Mouse (Mus musculus) myocyte (in vitro differentiated cells): Measurements from ENCODE around the gene Zfp982. TPM values are rescaled to one million over a fixed set of nuclear protein-coding genes. Genes with fewer than 3 reads are reported as not detected.

Source experiments
- H3K27me3 ChIP-seq: one replicate; pipeline ENCODE4 v1.6.1; 2011; ENCODE audit not compliant: control insufficient read depth, insufficient read depth, insufficient read length
- H3K36me3 ChIP-seq: one replicate; pipeline ENCODE4 v1.6.1; 2011; ENCODE audit not compliant: control insufficient read depth, insufficient read depth
- H3K4me2 ChIP-seq: one replicate; pipeline ENCODE4 v1.6.1; 2011; ENCODE audit warnings: low read depth, control low read depth
- H3K4me3 ChIP-seq: one replicate; pipeline ENCODE4 v1.5.1; 2011; ENCODE audit warnings: mild to moderate bottlenecking, control low read depth, moderate library complexity
- H3K79me2 ChIP-seq: one replicate; pipeline ENCODE4 v1.6.1; 2011; ENCODE audit not compliant: control insufficient read depth, insufficient read depth
- H3ac ChIP-seq: one replicate; pipeline ENCODE4 v1.6.1; 2011; ENCODE audit not compliant: control insufficient read depth, insufficient read length
- CEBPB ChIP-seq: IDR thresholded peaks from 2 replicates; pipeline ENCODE4 v1.6.1; 2011; ENCODE audit warnings: mild to moderate bottlenecking, moderate library complexity; ENCODE audit not compliant: poor library complexity, insufficient read depth, severe bottlenecking
- E2F4 ChIP-seq: IDR thresholded peaks from one replicate; pipeline ENCODE4 v1.6.1; 2011; ENCODE audit warnings: mild to moderate bottlenecking, control low read depth, moderate library complexity; ENCODE audit not compliant: insufficient read depth
- MAX ChIP-seq: IDR thresholded peaks from one replicate; pipeline ENCODE4 v1.6.1; 2011; ENCODE audit warnings: low read depth, mild to moderate bottlenecking, control low read depth
- MYOD1 ChIP-seq, 3 experiments: IDR thresholded peaks; one replicate each; pipeline ENCODE4 v1.6.1; 2011; ENCODE audit warnings: control low read depth in 2 of 3, low read depth in 2 of 3, mild to moderate bottlenecking in 2 of 3, moderate library complexity in 1 of 3; ENCODE audit not compliant: insufficient read length in 2 of 3, control insufficient read depth in 1 of 3
- MYOG ChIP-seq, 3 experiments: IDR thresholded peaks; one replicate each; pipeline ENCODE4 v1.6.1; 2011; ENCODE audit warnings: control low read depth in 2 of 3, low read depth in 2 of 3, mild to moderate bottlenecking in 2 of 3; ENCODE audit not compliant: insufficient read length in 2 of 3, control insufficient read depth in 1 of 3, insufficient read depth in 1 of 3
- POLR2A ChIP-seq: IDR thresholded peaks from one replicate; pipeline ENCODE4 v1.6.1; 2011; ENCODE audit warnings: low read depth, mild to moderate bottlenecking, control low read depth, moderate library complexity; ENCODE audit not compliant: insufficient read length
- POLR2AphosphoS2 ChIP-seq: IDR thresholded peaks from one replicate; pipeline ENCODE4 v1.6.1; 2011; ENCODE audit warnings: low read depth, control low read depth; ENCODE audit not compliant: insufficient read length
- REST ChIP-seq: IDR thresholded peaks from one replicate; pipeline ENCODE4 v1.6.1; 2011; ENCODE audit warnings: mild to moderate bottlenecking, control low read depth, moderate library complexity; ENCODE audit not compliant: insufficient read depth, insufficient read length
- SRF ChIP-seq: IDR thresholded peaks from one replicate; pipeline ENCODE4 v1.6.1; 2011; ENCODE audit warnings: low read depth; ENCODE audit not compliant: control insufficient read depth, insufficient read length
- TCF12 ChIP-seq: IDR thresholded peaks from one replicate; pipeline ENCODE4 v1.6.1; 2011; ENCODE audit warnings: mild to moderate bottlenecking, control low read depth; ENCODE audit not compliant: poor library complexity, insufficient read depth, severe bottlenecking
- TCF3 ChIP-seq: IDR thresholded peaks from one replicate; pipeline ENCODE4 v1.6.1; 2011; ENCODE audit warnings: low read depth, control low read depth; ENCODE audit not compliant: insufficient read length
- USF1 ChIP-seq: IDR thresholded peaks from one replicate; pipeline ENCODE4 v1.6.1; 2011; ENCODE audit warnings: low read depth, mild to moderate bottlenecking, control low read depth, moderate library complexity
- polyA plus RNA-seq: library from polyadenylated mRNA; unstranded; fragments of >200 nt; fragmentation: generic; extraction: Trizol; gene quantifications from one replicate; pipeline ENCODE4 v1.2.1, GENCODE M21; 2012; ENCODE audit warnings: missing spikeins

Zfp982 gene
- polyA plus RNA-seq, 1 experiment: 0.05 TPM

- TF ChIP-seq MAX: no peak
- TF ChIP-seq E2F4: no peak
- TF ChIP-seq CEBPB: no peak
- TF ChIP-seq SRF: no peak
- TF ChIP-seq MYOG (IDR thresholded peaks at IDR 0.05; ENCODE audit: control insufficient read depth in 1 of 3, insufficient read depth in 1 of 3, insufficient read length in 2 of 3, low read depth in 2 of 3): no peak
- TF ChIP-seq POLR2A: no peak
- no peak for TF ChIP-seq REST
- no peak for TF ChIP-seq USF1
- TF ChIP-seq MYOD1 (IDR thresholded peaks at IDR 0.05; ENCODE audit: control insufficient read depth in 1 of 3, insufficient read length in 2 of 3, low read depth in 2 of 3): no peak
- no peak for TF ChIP-seq POLR2AphosphoS2
- TF ChIP-seq TCF3: no peak
- no peak for TF ChIP-seq TCF12
- Histone ChIP-seq H3K79me2 (no peaks in the 10 kb centered on the region), H3K4me3 (no peak overlapping the region), H3K4me2 (no peak overlapping the region), H3ac (no peak overlapping the region), H3K27me3 (no peaks in the 10 kb centered on the region), H3K36me3 (no peaks in the 10 kb centered on the region)
Measured at GRCm38 (mm10) chr4:147509174-147509573, 17.0 kb downstream of the Zfp982 start.

DNA sequence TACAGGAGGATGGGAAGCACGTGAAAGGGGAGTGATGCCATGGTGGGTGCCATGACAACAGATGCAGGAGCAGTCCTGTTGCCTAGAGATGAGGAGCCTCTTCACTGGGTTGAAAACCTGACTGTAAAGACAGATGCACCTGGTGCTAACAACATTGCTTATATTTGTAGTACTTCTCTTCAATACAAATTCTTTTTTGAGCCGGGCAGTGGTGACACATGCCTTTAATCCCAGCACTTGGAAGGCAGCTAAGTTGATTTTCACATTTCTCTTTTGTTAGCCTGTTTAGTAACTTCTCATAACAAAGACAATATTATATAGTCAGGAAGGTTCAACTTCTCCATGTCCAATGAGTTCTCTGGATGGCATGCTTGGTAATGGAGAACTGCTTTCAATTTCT, 26.8 kb downstream of the Zfp982 start:
- H3ac ChIP-seq: no peak overlapping the region

GRCm38 (mm10) chr4:147520100-147520499, 27.9 kb downstream of the Zfp982 start:
- no peaks in the 10 kb centered on the region for H3K36me3 ChIP-seq
- H3K4me2 ChIP-seq: no peak overlapping the region
- TF ChIP-seq SRF (no peak), TCF12 (no peak), CEBPB (no peak), USF1 (no peak), MYOG (IDR thresholded peaks at IDR 0.05; ENCODE audit: control insufficient read depth in 1 of 3, insufficient read depth in 1 of 3, insufficient read length in 2 of 3, low read depth in 2 of 3) (no peak), MAX (no peak), MYOD1 (IDR thresholded peaks at IDR 0.05; ENCODE audit: control insufficient read depth in 1 of 3, insufficient read length in 2 of 3, low read depth in 2 of 3) (no peak), POLR2A (no peak), TCF3 (no peak), E2F4 (no peak), POLR2AphosphoS2 (no peak), REST (no peak)
- no peaks in the 10 kb centered on the region for H3K79me2 ChIP-seq
- no peak overlapping the region for H3ac ChIP-seq
- H3K4me3 ChIP-seq: no peak overlapping the region
- H3K27me3 ChIP-seq: no peaks in the 10 kb centered on the region

More for the DNA sequence above, 26.8 kb downstream of the Zfp982 start:
- Histone ChIP-seq H3K36me3 (no peaks in the 10 kb centered on the region), H3K4me3 (no peak overlapping the region), H3K27me3 (no peaks in the 10 kb centered on the region), H3K4me2 (no peak overlapping the region), H3K79me2 (no peaks in the 10 kb centered on the region)
- no peak for TF ChIP-seq USF1
- TF ChIP-seq TCF12: no peak
- TF ChIP-seq CEBPB: no peak
- TF ChIP-seq POLR2AphosphoS2: no peak
- TF ChIP-seq REST: no peak
- no peak for TF ChIP-seq TCF3
- TF ChIP-seq MAX: no peak
- no peak for TF ChIP-seq MYOD1 (IDR thresholded peaks at IDR 0.05; ENCODE audit: control insufficient read depth in 1 of 3, insufficient read length in 2 of 3, low read depth in 2 of 3)
- TF ChIP-seq MYOG (IDR thresholded peaks at IDR 0.05; ENCODE audit: control insufficient read depth in 1 of 3, insufficient read depth in 1 of 3, insufficient read length in 2 of 3, low read depth in 2 of 3): no peak
- no peak for TF ChIP-seq SRF
- TF ChIP-seq POLR2A: no peak
- TF ChIP-seq E2F4: no peak

DNA sequence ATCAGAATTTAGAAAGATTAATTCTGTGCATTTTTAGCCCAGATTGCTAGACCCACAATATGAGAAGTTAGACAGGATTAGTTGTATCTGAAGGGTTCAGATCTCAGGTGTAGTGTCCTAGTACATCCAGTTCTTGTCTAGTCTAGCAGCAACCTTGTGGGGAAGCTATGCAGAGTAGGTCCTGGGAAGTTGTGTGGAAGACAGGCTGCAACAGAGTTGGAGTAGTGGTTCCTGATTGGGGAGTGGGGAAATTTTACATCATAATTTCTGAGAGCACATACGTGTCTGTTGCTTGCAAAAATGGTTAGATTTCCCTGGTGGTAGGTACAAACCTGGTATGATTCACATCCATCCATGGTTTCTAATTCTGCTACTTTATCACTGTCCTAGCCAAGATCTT, 32.9 kb downstream of the Zfp982 start:
- TF ChIP-seq MYOD1 (IDR thresholded peaks at IDR 0.05; ENCODE audit: control insufficient read depth in 1 of 3, insufficient read length in 2 of 3, low read depth in 2 of 3): no peak
- TF ChIP-seq CEBPB: no peak
- TF ChIP-seq POLR2A: no peak
- no peak for TF ChIP-seq SRF
- TF ChIP-seq REST: no peak
- no peak for TF ChIP-seq MAX
- TF ChIP-seq E2F4: no peak
- no peak for TF ChIP-seq POLR2AphosphoS2
- no peak for TF ChIP-seq TCF3
- TF ChIP-seq TCF12: no peak
- no peak for TF ChIP-seq MYOG (IDR thresholded peaks at IDR 0.05; ENCODE audit: control insufficient read depth in 1 of 3, insufficient read depth in 1 of 3, insufficient read length in 2 of 3, low read depth in 2 of 3)
- no peak for TF ChIP-seq USF1
- no peaks in the 10 kb centered on the region for H3K79me2 ChIP-seq
- no peak overlapping the region for H3K4me2 ChIP-seq
- H3K36me3 ChIP-seq: no peaks in the 10 kb centered on the region
- no peak overlapping the region for H3ac ChIP-seq
- no peak overlapping the region for H3K4me3 ChIP-seq
- H3K27me3 ChIP-seq: no peaks in the 10 kb centered on the region
